Mouse (Mus musculus) hindbrain, embryonic 10.5 days (tissue): ENCODE measurements around the gene Gpam. TPM values are rescaled to one million over a fixed set of nuclear protein-coding genes. Genes with fewer than 3 reads are reported as not detected.
"Not testable (repeated sequence)": the region's sequence is repeated elsewhere in the genome, so short reads cannot be mapped to it uniquely, and the experiment has no call there.

ENCODE experiments used
- DNase-seq: peaks from one replicate; pipeline ENCODE4 v3.0.0-alpha.2; 2017; ENCODE audit warnings: low spot score
- H3K27ac ChIP-seq: fragments of 300-500 bp; sonication (generic); 2 replicates; pipeline ENCODE4 v1.5.1; 2016; ENCODE audit warnings: mild to moderate bottlenecking, moderate library complexity
- H3K27me3 ChIP-seq: fragments of 300-500 bp; sonication (generic); 2 replicates; pipeline ENCODE4 v1.6.1; 2016; ENCODE audit warnings: mild to moderate bottlenecking; ENCODE audit not compliant: poor library complexity, insufficient read depth, severe bottlenecking
- H3K36me3 ChIP-seq: fragments of 300-500 bp; sonication (generic); 2 replicates; pipeline ENCODE4 v1.6.1; 2016; ENCODE audit warnings: mild to moderate bottlenecking, moderate library complexity
- H3K4me1 ChIP-seq: fragments of 300-500 bp; sonication (generic); replicated peaks from 2 replicates; pipeline ENCODE4 v1.6.1; 2016; ENCODE audit warnings: mild to moderate bottlenecking
- H3K4me3 ChIP-seq: fragments of 300-500 bp; sonication (generic); 2 replicates; pipeline ENCODE4 v1.5.1; 2016; ENCODE audit warnings: mild to moderate bottlenecking, moderate library complexity
- H3K9me3 ChIP-seq: fragments of 300-500 bp; sonication (generic); 2 replicates; pipeline ENCODE4 v1.6.1; 2016; ENCODE audit warnings: mild to moderate bottlenecking, moderate library complexity
- WGBS: fragments of 180-500 bp; shearing (Covaris S2); methylation state at CpG from one replicate; pipeline ENCODE4 v1.1.7; 2016; 5-methylcytosine and 5-hydroxymethylcytosine counted together
- polyA plus RNA-seq: library from polyadenylated mRNA; unstranded; fragments of >200 nt; fragmentation: Nextera tagmentation; extraction: Ambion mirVana; gene quantifications from 2 replicates; pipeline ENCODE4 v1.2.1, GENCODE M21; 2016

Gene Gpam
- polyA plus RNA-seq: 20.1 and 20.5 TPM in 2 replicates

DNA sequence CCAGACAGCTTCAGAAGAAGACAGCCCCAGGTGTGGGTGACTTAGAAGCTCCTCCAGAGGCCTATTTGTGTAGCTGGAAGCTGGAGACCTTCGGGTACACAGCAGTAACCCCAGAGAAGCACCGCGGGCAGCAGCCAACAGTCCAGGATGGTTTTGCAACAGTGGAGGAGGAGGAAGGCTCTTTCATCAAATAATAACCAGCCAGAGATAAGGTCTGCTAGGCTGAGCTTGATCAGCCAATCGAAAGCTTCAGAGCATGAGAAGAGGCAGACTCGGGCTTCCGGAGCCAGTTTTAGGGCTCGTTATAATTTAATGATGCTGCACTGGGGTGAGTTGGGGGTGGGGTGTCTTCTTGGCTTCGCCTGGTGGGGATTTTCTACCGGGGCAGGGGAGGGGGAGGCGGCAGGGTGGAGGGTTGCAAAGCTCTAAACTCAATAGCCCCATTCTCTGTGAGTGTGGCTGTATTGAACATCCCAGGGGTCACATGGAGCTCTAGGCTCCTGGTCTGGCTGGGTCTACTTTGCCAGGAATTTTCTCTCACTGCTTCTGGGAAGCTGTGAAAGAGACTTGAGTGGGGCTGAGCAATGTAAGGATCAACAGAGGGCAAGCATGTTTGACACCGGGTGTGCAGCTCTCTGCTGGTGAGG is at the start of gene Gpam:
Gpam (minus strand) TSS at position 167 of the 647 bp plus-strand sequence.
- no peak for DNase-seq
- Histone ChIP-seq H3K4me1 (peaks cover 28% of the 10 kb centered on the region), H3K9me3 (0 out of 2 replicates have a peak, but pooled peaks cover 3% of the 10 kb centered on the region), H3K36me3 (no peaks in the 10 kb centered on the region), H3K27me3 (no peaks in the 10 kb centered on the region), H3K27ac (peak within 1 kb of the TSS; percentile 70), H3K4me3 (no peak within 1 kb of the TSS)
- 80% methylated on average over 11 of the region's 11 CpGs for WGBS

DNA sequence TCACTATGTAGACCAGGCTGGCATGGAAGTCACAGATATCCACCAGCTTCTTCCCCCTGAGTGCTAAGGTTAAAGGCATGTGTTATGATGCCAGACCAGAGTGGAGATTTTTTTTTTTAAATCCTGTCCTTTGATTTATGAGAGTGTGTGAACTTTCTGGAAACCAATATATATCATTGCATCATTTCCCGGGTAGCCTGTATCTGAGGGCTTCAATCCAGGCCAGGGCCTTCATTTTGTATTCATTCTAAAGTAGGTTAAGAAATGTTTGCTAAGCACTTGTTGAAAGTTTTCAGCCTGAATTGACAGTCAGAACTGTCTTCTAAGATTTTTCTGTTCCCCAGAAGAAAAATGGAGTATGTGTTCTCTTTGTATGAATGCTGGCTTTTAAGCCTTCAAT is 44.5 kb upstream of the Gpam start:
- 90% methylated on average over 1 of the region's 1 CpGs for WGBS
- Histone ChIP-seq H3K4me1 (no peaks in the 10 kb centered on the region), H3K27me3 (no peaks in the 10 kb centered on the region), H3K27ac (no peak overlapping the region), H3K9me3 (peaks cover 18% of the 10 kb centered on the region), H3K36me3 (no peaks in the 10 kb centered on the region), H3K4me3 (no peak overlapping the region)
- no peak for DNase-seq

DNA sequence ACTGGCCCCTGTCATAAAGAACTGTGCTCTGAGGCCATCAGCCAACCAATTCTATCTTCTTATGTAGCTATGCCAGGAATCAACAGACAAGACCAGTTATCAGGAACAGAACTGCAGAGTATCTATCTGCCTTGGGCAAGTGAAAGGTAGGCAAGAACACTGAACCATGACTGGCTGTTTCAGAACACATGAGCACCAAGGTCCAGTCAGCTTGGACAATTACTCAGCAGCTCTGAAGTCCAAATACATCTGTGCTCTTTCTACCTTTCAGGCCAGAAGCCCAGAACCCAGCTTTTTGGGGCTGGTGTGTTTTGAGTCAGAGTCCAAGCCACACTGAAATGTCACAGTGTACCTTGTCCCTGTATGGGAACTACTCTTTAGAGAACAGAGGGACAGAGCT is 43.4 kb upstream of the Gpam start:
- no peaks in the 10 kb centered on the region for H3K27me3 ChIP-seq
- no peak overlapping the region for H3K27ac ChIP-seq
- peaks cover 18% of the 10 kb centered on the region for H3K9me3 ChIP-seq
- no peak overlapping the region for H3K4me3 ChIP-seq
- H3K4me1 ChIP-seq: no peaks in the 10 kb centered on the region
- H3K36me3 ChIP-seq: no peaks in the 10 kb centered on the region
- no peak for DNase-seq

DNA sequence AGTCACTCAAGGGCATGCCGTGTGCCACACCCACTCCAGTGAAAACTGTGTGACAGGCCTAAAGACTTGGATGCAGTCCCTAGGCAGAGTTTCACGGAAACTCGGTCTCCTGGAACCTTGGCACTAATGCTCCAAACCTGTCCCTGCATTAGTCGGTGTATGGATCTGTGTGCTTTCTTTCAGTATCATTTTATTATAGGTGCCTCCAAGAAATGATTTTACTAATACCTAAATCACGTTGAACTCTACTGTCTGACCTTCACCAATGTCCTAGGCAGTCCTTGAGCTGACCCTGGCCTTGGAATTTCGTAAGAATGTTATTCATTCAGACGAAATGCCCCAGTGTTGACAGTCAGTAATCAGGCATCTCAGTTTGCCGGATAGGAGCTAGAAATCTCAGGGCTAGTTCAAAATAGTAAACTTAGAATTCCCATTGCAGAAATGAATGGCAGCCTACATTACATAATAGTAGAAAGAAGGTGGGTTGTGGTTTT is 42.2 kb upstream of the Gpam start:
- not testable (repeated sequence) for H3K4me3 ChIP-seq, DNase-seq, H3K27me3 ChIP-seq, H3K27ac ChIP-seq, H3K36me3 ChIP-seq, H3K4me1 ChIP-seq
- peaks cover 18% of the 10 kb centered on the region for H3K9me3 ChIP-seq
- WGBS: 92% methylated on average over 8 of the region's 8 CpGs

DNA sequence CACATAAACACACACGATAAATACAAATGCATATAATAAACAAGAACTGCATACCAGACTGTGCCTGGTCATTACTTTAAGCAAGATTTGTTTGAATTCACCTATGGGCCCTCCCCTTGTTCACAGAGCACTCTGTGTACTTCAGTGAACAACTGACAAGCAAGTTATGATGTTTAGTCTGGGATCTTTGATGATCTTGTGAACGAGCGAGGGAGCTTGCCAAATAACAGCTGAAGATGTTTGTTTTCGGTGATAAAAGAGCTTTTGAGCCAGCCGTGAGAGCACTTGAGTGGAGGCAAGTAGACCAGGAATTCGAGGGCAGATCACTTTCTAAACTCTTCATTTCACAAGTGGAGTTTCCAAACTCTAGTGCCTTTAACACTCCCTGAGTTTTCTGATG is 41.3 kb upstream of the Gpam start:
- Histone ChIP-seq H3K4me1 (no peaks in the 10 kb centered on the region), H3K4me3 (no peak overlapping the region), H3K27ac (no peak overlapping the region), H3K27me3 (no peaks in the 10 kb centered on the region), H3K36me3 (no peaks in the 10 kb centered on the region), H3K9me3 (peaks cover 18% of the 10 kb centered on the region)
- 91% methylated on average over 6 of the region's 6 CpGs for WGBS
- DNase-seq: no peak

DNA sequence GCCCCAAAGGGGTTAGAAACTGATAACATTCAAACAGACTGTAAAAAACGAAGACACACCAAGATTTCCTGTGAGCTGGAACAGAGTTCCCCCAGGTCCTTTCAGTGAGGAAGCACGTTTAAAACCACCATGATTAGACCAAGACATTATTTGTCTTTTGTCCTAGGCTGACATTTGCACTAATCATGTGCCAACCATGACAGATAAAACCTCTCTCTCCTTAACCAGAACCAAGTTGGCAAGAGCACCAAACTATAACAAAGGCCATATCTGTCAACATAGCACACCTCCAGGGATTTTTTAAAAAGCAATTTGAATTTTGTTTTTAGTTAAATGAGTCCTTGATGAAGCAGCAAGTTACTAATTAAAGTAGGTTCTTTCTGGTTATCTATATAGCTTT is 40.7 kb upstream of the Gpam start:
- Histone ChIP-seq H3K27ac (no peak overlapping the region), H3K36me3 (no peaks in the 10 kb centered on the region), H3K27me3 (no peaks in the 10 kb centered on the region), H3K9me3 (peaks cover 18% of the 10 kb centered on the region), H3K4me1 (no peaks in the 10 kb centered on the region), H3K4me3 (no peak overlapping the region)
- 64% methylated on average over 2 of the region's 2 CpGs for WGBS
- no peak for DNase-seq

DNA sequence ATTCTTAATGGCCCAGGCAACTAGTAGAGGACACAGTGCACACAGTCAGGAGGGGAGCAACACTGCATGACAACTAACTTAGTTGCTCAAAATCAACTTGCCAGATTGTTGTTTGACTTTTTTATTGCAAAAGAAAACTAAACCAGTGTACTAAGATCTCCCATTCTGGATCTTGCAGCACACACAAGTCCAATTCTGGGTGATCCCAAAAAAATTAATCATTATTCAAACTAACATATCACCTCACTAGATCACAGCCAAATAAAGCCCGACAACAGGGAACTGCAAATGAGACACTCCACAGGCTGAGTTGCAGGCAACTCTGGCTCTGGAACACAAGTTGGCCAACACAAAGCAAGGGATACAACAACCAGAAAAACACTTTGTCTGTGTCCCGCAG is 39.7 kb upstream of the Gpam start:
- no peak for DNase-seq
- Histone ChIP-seq H3K36me3 (no peaks in the 10 kb centered on the region), H3K27me3 (no peaks in the 10 kb centered on the region), H3K27ac (no peak overlapping the region), H3K4me1 (peaks cover 5% of the 10 kb centered on the region; the same call in 1 of the 2 replicates), H3K4me3 (no peak overlapping the region), H3K9me3 (peaks cover 18% of the 10 kb centered on the region)
- 91% methylated on average over 2 of the region's 2 CpGs for WGBS

DNA sequence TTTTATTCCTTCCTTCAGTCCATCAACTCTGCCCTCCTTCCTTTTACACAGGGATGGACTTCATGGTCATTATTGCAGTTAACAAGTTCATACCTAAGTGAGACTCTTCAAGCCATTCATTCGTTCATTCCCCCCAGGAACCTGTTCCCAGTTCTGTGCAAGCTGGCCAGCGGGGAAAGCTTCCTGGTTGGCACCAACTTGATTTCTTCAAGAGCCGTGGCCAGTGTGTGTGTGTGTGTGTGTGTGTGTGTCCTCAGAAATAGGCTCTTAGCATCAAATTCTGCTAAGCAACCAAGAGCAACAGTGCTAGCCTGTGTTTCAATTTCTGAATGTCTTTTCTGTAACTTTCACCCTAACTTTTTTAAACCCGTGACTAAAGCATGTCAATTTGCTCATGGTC is 38.9 kb upstream of the Gpam start:
- peaks cover 5% of the 10 kb centered on the region; the same call in 1 of the 2 replicates for H3K4me1 ChIP-seq
- no peak overlapping the region for H3K27ac ChIP-seq
- WGBS: 88% methylated on average over 4 of the region's 4 CpGs
- H3K4me3 ChIP-seq: no peak overlapping the region
- no peaks in the 10 kb centered on the region for H3K36me3 ChIP-seq
- no peak for DNase-seq
- H3K9me3 ChIP-seq: peaks cover 18% of the 10 kb centered on the region
- H3K27me3 ChIP-seq: no peaks in the 10 kb centered on the region

DNA sequence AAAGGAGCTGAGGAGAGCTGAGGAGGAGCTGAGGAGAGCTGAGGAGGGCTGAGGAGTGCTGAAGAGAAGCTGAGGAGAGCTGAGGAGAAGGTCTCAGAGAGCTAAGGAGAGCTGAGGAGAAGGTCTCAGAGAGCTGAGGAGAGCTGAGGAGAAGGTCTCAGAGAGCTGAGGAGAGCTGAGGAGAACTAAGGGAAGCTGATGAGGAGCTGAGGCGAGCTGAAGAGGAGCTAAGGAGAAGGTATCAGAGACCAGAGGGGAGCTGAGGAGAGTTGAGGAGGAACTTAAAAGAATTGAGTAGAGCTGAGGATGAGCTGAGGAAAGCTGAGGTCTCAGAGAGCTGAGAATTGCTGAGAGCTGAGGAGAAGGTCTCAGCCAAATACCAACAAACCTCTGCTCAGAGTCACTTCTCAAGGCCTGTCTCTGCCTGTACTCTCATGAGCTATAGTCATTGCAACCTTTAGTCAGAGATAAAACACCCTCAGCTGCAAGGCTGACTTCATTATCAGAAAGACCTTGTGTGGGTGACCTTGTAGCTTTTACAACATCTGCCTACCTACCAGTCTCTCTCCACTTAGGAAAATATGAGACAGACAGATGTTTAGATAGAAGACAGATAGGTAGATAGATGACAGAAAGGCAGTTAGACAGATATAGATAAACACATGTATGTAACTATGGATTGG is 38.3 kb upstream of the Gpam start:
- 88% methylated on average over 1 of the region's 1 CpGs for WGBS
- DNase-seq: no peak
- no peaks in the 10 kb centered on the region for H3K27me3 ChIP-seq
- H3K36me3 ChIP-seq: no peaks in the 10 kb centered on the region
- H3K4me3 ChIP-seq: no peak overlapping the region
- peaks cover 14% of the 10 kb centered on the region for H3K9me3 ChIP-seq
- H3K4me1 ChIP-seq: peaks cover 5% of the 10 kb centered on the region; the same call in 1 of the 2 replicates
- H3K27ac ChIP-seq: no peak overlapping the region

DNA sequence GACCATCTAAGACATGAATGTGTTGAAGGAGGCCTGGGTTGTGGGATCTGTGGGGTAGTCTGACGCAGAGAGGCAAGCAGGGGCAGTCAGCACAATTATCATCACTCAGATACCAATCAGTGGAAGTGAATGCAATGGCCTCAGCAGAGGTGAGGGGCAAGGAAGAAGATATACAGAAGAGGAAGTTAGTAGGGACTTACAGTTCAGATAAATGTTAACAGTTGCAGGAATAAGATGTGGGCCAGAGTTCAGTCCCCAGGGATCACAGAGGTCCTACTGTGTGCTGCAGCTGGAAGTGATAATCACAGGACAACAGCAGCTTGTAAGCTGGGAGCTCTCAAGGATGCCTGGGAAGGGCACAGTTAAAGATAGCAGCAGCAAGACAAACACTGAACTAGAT is 37.1 kb upstream of the Gpam start:
- DNase-seq: no peak
- 78% methylated on average over 1 of the region's 1 CpGs for WGBS
- no peak overlapping the region for H3K4me3 ChIP-seq
- H3K9me3 ChIP-seq: peaks cover 2% of the 10 kb centered on the region; the same call in 1 of the 2 replicates
- H3K36me3 ChIP-seq: no peaks in the 10 kb centered on the region
- H3K4me1 ChIP-seq: peaks cover 5% of the 10 kb centered on the region; the same call in 1 of the 2 replicates
- H3K27ac ChIP-seq: no peak overlapping the region
- no peaks in the 10 kb centered on the region for H3K27me3 ChIP-seq

DNA sequence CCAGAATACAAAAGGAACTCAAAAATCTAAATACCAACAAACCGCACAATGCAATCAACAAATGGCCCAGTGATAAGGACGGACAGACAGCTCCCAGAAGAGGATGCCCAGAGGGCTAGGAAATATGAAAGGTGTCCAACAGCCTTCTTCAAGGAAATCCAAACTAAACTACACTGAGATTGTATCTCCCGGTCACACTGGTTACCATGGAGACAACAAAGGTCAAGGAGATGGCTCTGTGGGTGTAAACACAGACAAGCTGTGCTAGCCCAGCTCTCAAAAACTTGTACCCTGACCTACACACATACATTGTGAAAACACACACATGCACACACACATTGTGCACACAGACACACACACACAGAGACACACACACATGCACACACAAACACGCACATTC is 35.2 kb upstream of the Gpam start:
- DNase-seq: no peak
- Histone ChIP-seq H3K36me3 (no peaks in the 10 kb centered on the region), H3K27me3 (no peaks in the 10 kb centered on the region), H3K4me1 (peaks cover 5% of the 10 kb centered on the region; the same call in 1 of the 2 replicates), H3K9me3 (no peaks in the 10 kb centered on the region), H3K4me3 (no peak overlapping the region), H3K27ac (no peak overlapping the region)
- 83% methylated on average over 4 of the region's 4 CpGs for WGBS

DNA sequence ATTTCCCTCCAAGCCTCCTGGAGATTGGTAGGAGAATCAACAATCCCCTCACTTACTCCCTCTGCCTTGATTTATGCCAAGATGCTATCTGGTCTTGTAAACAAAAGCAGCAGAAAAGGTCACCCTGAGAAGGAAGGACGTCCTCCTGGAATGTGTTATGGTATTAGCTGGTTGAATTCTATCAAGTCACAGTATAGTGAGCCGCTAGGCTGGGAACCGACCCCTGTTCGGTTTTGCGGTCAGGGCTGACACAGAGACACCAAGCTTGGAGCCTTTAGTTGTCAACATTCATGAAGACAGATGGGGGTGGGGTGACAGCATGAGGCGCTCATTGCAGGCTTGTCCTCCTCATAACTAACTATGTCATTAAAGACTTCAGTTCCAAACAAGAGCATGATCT is 32.8 kb upstream of the Gpam start:
- no peaks in the 10 kb centered on the region for H3K9me3 ChIP-seq
- H3K27ac ChIP-seq: no peak overlapping the region
- H3K36me3 ChIP-seq: no peaks in the 10 kb centered on the region
- WGBS: 85% methylated on average over 6 of the region's 6 CpGs
- H3K27me3 ChIP-seq: no peaks in the 10 kb centered on the region
- H3K4me1 ChIP-seq: peaks cover 5% of the 10 kb centered on the region; the same call in 1 of the 2 replicates
- no peak for DNase-seq
- H3K4me3 ChIP-seq: no peak overlapping the region

DNA sequence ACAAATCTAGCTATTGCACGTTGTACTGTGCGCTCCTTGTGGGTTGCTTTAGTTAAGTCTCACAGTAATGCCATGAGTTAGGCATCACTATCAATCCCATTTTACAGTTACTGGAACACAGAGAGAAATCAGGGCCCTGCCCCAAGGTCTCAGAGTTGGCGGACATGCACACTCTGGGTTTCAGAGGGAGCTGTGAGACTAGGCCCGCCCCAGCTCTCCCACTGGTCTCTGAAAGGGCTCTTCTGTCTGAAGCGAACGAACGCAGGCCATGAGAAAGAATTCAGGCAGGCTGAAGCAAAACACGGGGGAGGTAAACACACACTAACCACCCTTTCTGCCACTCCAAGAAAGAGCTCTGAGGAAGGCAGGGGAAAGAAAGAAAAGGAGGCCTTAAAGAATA is 31.6 kb upstream of the Gpam start:
- H3K9me3 ChIP-seq: no peaks in the 10 kb centered on the region
- no peaks in the 10 kb centered on the region for H3K36me3 ChIP-seq
- peaks cover 5% of the 10 kb centered on the region; the same call in 1 of the 2 replicates for H3K4me1 ChIP-seq
- peak overlapping the region; percentile 53 for H3K27ac ChIP-seq
- DNase-seq: no peak
- no peak overlapping the region for H3K4me3 ChIP-seq
- no peaks in the 10 kb centered on the region for H3K27me3 ChIP-seq
- 59% methylated on average over 8 of the region's 8 CpGs for WGBS
